Mouse (Mus musculus) liver, embryonic 14.5 days (tissue): ENCODE data around the gene Med13l. TPM values are rescaled to one million over a fixed set of nuclear protein-coding genes. Genes with fewer than 3 reads are reported as not detected.

Experiments
- ATAC-seq: fragments of 200-750 bp; cut with Nextera tagmentation; 2 replicates; pipeline ENCODE4 v1.8.0; 2017; ENCODE audit warnings: moderate number of reproducible peaks, mild to moderate bottlenecking, moderate library complexity; ENCODE audit not compliant: insufficient read depth
- DNase-seq, 3 experiments: peaks; one replicate each; pipeline ENCODE4 v3.0.0-alpha.2; 2012 to 2013; ENCODE audit warnings: low read depth in 3 of 3, low spot score in 3 of 3
- H3K27ac ChIP-seq: fragments of 300-500 bp; sonication (generic); 2 replicates; pipeline ENCODE4 v1.5.1; 2014; ENCODE audit warnings: moderate library complexity, mild to moderate bottlenecking, control low read depth, inconsistent platforms
- H3K27me3 ChIP-seq: fragments of 300-500 bp; sonication (generic); 2 replicates; pipeline ENCODE4 v1.6.1; 2014; ENCODE audit warnings: mild to moderate bottlenecking, low read length, moderate library complexity; ENCODE audit not compliant: control insufficient read depth, insufficient read depth
- H3K36me3 ChIP-seq: fragments of 300-500 bp; sonication (generic); replicated peaks from 2 replicates; pipeline ENCODE4 v1.6.1; 2014; ENCODE audit warnings: low read depth; ENCODE audit not compliant: control insufficient read depth, insufficient read depth
- H3K4me1 ChIP-seq, 2 experiments: fragments of 200-500 bp in 1 of 2; fragments of 300-500 bp in 1 of 2; sonication (generic) in 1 of 2; replicated peaks; 2 replicates each; pipeline ENCODE4 v1.6.1; 2012 to 2014; ENCODE audit warnings: antibody characterized with exemption in 1 of 2, inconsistent platforms in 1 of 2, low read length in 1 of 2; ENCODE audit not compliant: control insufficient read depth in 2 of 2, insufficient read depth in 2 of 2
- H3K4me2 ChIP-seq: fragments of 300-500 bp; sonication (generic); 2 replicates; pipeline ENCODE4 v1.6.1; 2014; ENCODE audit warnings: low read depth, mild to moderate bottlenecking, control low read depth, moderate library complexity
- H3K4me3 ChIP-seq, 2 experiments: fragments of 200-500 bp in 1 of 2; fragments of 300-500 bp in 1 of 2; sonication (generic) in 1 of 2; 2 replicates each; pipeline ENCODE4 v1.5.1; 2012 to 2014; ENCODE audit warnings: low read depth in 2 of 2, low read length in 2 of 2, mild to moderate bottlenecking in 2 of 2, control low read depth in 1 of 2, inconsistent platforms in 1 of 2, moderate library complexity in 1 of 2; ENCODE audit not compliant: insufficient read depth in 1 of 2
- H3K9ac ChIP-seq: fragments of 300-500 bp; sonication (generic); replicated peaks from 2 replicates; pipeline ENCODE4 v1.6.1; 2014; ENCODE audit warnings: mild to moderate bottlenecking, control low read depth, moderate library complexity
- H3K9me3 ChIP-seq: fragments of 300-500 bp; sonication (generic); 2 replicates; pipeline ENCODE4 v1.6.1; 2016; ENCODE audit warnings: low read length, mixed read lengths; ENCODE audit not compliant: control insufficient read depth
- CTCF ChIP-seq: IDR thresholded peaks from 2 replicates; pipeline ENCODE4 v1.5.1; 2016; ENCODE audit warnings: antibody characterized with exemption, low read depth, control low read depth
- EP300 ChIP-seq: IDR thresholded peaks from 2 replicates; pipeline ENCODE4 v1.6.1; 2016; ENCODE audit warnings: antibody characterized with exemption, low read depth
- WGBS: fragments of 180-500 bp; shearing (Covaris S2); extraction: QIAGEN DNeasy Blood & Tissue Kit; methylation state at CpG from one replicate; pipeline ENCODE4 v1.1.7; 2014; ENCODE audit not compliant: insufficient replicate concordance; 5-methylcytosine and 5-hydroxymethylcytosine counted together
- polyA plus RNA-seq, 2 experiments: library from polyadenylated mRNA; depleted of rRNA in 1 of 2; stranded (reverse) in 1 of 2; unstranded in 1 of 2; fragments of >200 nt; fragmentation: Nextera tagmentation in 1 of 2; extraction: Ambion mirVana in 1 of 2; gene quantifications; 2 replicates each; pipeline versions ENCODE4 v1.2.1 to v1.2.3; 2012 to 2014

Gene Med13l
- polyA plus RNA-seq, 2 experiments = 6.4 to 9.9 TPM

DNA sequence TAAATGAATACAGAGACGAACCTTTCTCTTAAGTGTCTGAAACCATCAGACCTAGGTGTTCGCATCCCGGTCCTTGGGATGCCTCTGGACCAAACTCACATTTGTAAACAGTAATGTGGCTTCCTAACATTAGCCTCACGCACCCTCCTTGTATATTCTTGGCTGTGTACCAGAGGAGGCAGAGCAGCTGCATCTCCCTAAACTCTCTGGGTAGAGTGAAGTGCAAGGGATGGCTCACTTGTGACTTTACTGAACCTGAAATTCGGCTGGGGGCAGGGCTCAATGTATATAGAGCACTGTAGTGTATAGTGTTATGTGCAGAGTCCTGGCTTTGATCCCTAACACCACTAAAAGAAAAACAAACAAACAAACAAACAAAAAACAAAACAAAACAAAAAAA, 45.6 kb upstream of the Med13l start:
- ATAC-seq = no peak
- Histone ChIP-seq H3K4me2 (peak overlapping the region; percentile 65), H3K27me3 (peaks cover 33% of the 10 kb centered on the region), H3K36me3 (no peaks in the 10 kb centered on the region), H3K4me3 (peak overlapping the region in 1 of 2 experiments; percentile 35; a peak in 2 of 4 replicates), H3K27ac (no peak overlapping the region), H3K9ac (no peak overlapping the region), H3K4me1 (peaks cover 10 to 11% of the 10 kb centered on the region in 2 experiments), H3K9me3 (no peaks in the 10 kb centered on the region)
- TF ChIP-seq CTCF = no peak
- TF ChIP-seq EP300 = no peak
- 48% methylated on average over 5 of the region's 5 CpGs for WGBS
- no peak for DNase-seq

DNA sequence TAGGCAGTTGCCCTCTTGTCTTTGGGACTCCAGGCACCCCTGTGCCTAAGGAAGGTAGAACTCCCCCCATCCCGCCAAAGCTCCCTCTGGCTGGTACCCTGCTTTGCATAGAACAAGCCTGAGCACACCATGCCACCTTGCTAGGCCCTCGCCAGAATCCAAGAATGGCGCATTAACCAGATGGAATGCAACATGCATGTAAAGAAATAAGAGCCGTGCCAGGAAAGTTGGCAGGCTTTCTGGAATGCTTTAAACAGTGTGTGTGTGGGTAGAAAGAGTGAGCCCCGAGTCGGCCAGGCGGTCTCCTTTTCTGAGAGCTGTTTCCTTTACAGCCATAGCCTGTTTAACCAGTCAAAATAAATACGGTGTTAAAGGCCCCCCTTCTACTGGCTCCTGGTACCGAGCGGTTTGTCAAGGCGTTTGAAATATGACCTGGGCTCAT, 45.2 kb upstream of the Med13l start:
- DNase-seq = no peak
- Histone ChIP-seq H3K4me2 (no peak overlapping the region), H3K4me3 (no peak overlapping the region), H3K27me3 (peaks cover 33% of the 10 kb centered on the region), H3K9ac (no peak overlapping the region), H3K4me1 (peaks cover 9 to 11% of the 10 kb centered on the region in 2 experiments), H3K27ac (no peak overlapping the region), H3K9me3 (no peaks in the 10 kb centered on the region), H3K36me3 (no peaks in the 10 kb centered on the region)
- TF ChIP-seq CTCF (no peak), EP300 (no peak)
- WGBS = 45% methylated on average over 11 of the region's 11 CpGs
- no peak for ATAC-seq

DNA sequence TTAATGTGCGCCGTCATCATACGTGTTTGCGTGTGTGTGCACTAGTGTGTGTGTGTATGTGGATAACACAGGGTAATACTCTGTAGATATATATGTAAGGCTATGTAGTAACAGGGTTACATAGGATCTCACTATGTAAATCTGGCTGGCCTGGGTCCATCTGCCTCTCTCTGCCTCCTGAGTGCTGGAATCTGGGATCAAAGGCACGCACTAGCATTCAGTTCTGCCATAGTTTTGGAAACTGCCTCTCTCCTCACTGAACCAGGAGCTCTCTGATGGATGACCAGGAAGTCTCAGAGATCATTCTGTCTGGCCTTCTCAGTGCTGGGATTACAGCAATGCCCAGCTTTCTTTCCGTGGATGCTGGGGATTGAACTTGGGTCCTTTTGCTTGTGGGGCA, 44.4 kb upstream of the Med13l start:
- Histone ChIP-seq H3K36me3 (no peaks in the 10 kb centered on the region), H3K27ac (no peak overlapping the region), H3K9ac (no peak overlapping the region), H3K9me3 (no peaks in the 10 kb centered on the region), H3K4me2 (no peak overlapping the region), H3K4me3 (no peak overlapping the region), H3K4me1 (peaks cover 9 to 11% of the 10 kb centered on the region in 2 experiments), H3K27me3 (peaks cover 33% of the 10 kb centered on the region)
- no peak for DNase-seq
- ATAC-seq = no peak
- TF ChIP-seq CTCF (no peak), EP300 (no peak)
- 84% methylated on average over 6 of the region's 6 CpGs for WGBS

DNA sequence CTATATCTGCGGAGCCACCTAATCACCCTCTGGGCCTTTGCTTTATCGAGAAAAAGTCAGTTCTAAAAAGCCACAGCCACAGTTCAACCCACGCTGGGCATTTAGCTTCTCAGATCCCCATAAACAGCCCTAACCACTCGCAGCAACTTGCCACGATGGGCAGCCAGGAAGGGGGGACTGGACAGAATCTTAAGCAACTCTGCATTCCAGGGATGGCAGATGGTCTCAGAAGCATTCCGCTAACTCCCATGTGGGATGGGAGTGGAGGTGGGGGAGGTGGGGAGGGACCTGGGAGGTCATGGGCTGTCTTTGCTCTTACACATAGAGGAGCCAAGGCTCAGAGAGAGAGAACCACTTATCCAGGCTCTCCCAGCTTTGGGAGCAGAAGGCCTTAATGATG, 44.0 kb upstream of the Med13l start:
- ATAC-seq = no peak
- 55% methylated on average over 6 of the region's 6 CpGs for WGBS
- no peak for DNase-seq
- Histone ChIP-seq H3K36me3 (no peaks in the 10 kb centered on the region), H3K4me2 (no peak overlapping the region), H3K27me3 (peaks cover 33% of the 10 kb centered on the region), H3K4me1 (peaks cover 9 to 11% of the 10 kb centered on the region in 2 experiments), H3K9me3 (no peaks in the 10 kb centered on the region), H3K9ac (no peak overlapping the region), H3K4me3 (no peak overlapping the region), H3K27ac (no peak overlapping the region)
- TF ChIP-seq CTCF (no peak), EP300 (no peak)

DNA sequence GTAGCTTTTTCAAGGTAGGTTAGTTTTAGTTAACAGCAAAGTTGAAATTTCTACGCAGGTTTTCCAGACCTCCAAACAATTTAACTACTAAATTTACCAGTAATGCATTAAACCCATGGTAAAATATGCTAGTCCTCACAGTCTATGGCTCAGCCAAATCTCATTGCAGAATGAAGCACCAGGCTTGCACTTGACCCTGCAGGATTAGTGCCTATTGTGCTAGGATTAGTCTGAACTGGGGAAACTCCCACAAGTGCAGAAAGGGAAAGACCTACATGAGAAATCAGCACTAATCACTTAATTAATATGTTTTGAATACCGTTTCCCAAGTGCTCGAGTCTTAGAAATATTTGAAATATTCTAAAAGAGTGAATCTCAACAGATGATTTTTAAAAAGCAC, 40.0 kb upstream of the Med13l start:
- no peak overlapping the region for H3K4me2 ChIP-seq
- DNase-seq (no peak), ATAC-seq (no peak)
- H3K9me3 ChIP-seq = no peaks in the 10 kb centered on the region
- H3K27me3 ChIP-seq = peaks cover 7% of the 10 kb centered on the region
- no peak for TF ChIP-seq CTCF
- no peaks in the 10 kb centered on the region for H3K36me3 ChIP-seq
- H3K9ac ChIP-seq = no peak overlapping the region
- WGBS = 69% methylated on average over 3 of the region's 3 CpGs
- no peak overlapping the region for H3K27ac ChIP-seq
- H3K4me3 ChIP-seq = no peak overlapping the region
- no peaks in the 10 kb centered on the region; a peak in 1 of 4 replicates for H3K4me1 ChIP-seq
